Mouse (Mus musculus): ENCODE results near the gene Olfr917. TPM values are rescaled to one million over a fixed set of nuclear protein-coding genes. Genes with fewer than 3 reads are reported as not detected.

Olfr917 gene
- polyA plus RNA-seq (2015; fragmentation: Nextera tagmentation; extraction: Ambion mirVana): not detected in 2 replicates

DNA sequence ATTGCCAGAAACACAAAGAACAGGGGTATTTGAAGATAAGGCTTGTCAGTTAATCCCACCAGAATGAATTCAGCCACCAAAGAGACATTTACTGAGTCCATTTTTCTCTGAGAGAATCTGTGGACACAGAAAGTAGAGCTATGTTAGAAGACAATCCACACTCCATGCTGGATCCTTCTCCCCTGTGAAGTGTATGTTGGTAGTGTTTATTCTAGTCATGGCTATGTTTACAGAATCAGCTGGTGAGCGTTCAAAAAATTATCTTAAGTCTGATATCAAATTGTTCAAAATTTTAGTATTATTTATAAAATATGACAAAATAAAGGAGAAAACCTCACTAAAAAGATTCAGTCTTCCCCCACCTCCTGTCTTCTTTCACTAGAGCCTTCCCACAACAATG is at the start of gene Olfr917:
Olfr917 (minus strand) TSS at position 101 of the 400 bp plus-strand sequence.
- Histone ChIP-seq H3K9ac (replicated peaks) (no peak within 1 kb of the TSS), H3K27me3 (no peaks in the 10 kb centered on the region), H3K36me3 (no peaks in the 10 kb centered on the region), H3K4me1 (no peaks in the 10 kb centered on the region), H3K27ac (replicated peaks) (no peak within 1 kb of the TSS), H3K9me3 (no peaks in the 10 kb centered on the region), H3K4me2 (replicated peaks) (no peak within 1 kb of the TSS), H3K4me3 (no peak within 1 kb of the TSS)
- WGBS: 93% methylated on average over 1 of the region's 1 CpGs
- no peak for ATAC-seq (replicated peaks)

DNA sequence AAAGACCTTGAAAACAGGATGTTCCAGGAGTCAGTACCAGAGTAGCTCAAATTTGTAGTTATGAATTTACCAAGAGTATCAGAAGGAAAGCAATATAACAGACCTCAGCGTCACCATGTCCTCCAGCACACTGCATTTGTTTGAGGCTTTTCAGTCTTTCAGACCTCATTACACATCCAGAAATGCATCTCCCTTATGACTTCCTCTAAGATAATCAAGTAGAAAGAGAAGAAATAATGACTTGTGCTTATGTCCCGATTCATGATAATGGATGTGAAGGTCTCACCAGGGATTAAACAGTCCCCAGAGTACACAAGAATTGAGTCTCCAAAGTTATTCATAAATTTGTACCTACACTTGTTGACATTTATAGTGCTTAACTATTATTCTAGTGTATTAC is 8.9 kb upstream of the Olfr917 start, which contains the start of gene Olfr918:
Olfr918 (minus strand) TSS at position 101 of the 400 bp plus-strand sequence.
- Histone ChIP-seq H3K27ac (replicated peaks) (no peak within 1 kb of the TSS), H3K9ac (replicated peaks) (no peak within 1 kb of the TSS), H3K4me2 (replicated peaks) (no peak within 1 kb of the TSS), H3K27me3 (no peaks in the 10 kb centered on the region), H3K9me3 (no peaks in the 10 kb centered on the region), H3K4me1 (no peaks in the 10 kb centered on the region), H3K36me3 (no peaks in the 10 kb centered on the region), H3K4me3 (no peak within 1 kb of the TSS)
- no peak for ATAC-seq (replicated peaks)
- 83% methylated on average over 2 of the region's 2 CpGs for WGBS

DNA sequence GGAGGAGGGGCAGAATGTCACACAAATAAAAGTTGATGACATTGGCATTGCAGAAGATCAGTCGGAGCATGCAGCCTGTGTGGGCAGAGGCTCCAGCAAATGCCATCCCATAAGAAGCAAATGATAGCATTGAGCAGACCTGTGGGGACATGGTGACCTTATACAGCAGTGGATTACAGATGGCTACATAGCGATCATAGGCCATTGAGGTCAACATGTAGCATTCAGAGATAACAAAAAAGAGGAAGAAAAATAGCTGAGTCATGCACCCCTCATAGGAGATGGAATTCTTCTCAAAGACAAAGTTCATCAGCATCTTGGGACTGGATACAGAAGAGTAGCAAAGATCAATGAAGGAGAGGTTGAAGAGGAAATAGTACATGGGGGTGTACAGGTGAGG is 7.2 kb upstream of the Olfr917 start:
- Histone ChIP-seq H3K4me1 (no peaks in the 10 kb centered on the region), H3K27me3 (no peaks in the 10 kb centered on the region), H3K9me3 (no peaks in the 10 kb centered on the region), H3K4me2 (replicated peaks) (no peak overlapping the region), H3K36me3 (no peaks in the 10 kb centered on the region), H3K9ac (replicated peaks) (no peak overlapping the region), H3K27ac (replicated peaks) (no peak overlapping the region), H3K4me3 (no peak overlapping the region)
- 89% methylated on average over 2 of the region's 2 CpGs for WGBS
- no peak for ATAC-seq (replicated peaks)

DNA sequence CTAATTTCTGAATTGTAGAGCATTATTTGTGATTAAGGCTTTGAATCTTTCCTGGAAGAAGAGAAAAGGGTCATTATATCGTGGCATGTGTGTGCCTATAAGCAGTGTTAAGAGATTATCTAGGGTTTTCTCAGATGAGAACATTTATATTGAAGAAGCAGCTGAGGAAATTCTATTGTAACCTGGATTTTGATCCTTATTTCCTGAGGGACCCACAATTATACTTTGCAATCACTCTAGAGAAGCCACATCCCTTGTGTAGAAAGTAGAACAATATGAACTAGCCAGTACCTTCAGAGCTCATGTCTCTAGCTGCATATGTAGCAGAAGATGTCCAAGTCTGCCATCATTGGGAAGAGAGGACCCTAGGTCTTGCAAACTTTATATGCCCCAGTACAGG is 5.9 kb downstream of the Olfr917 start, which contains the start of gene Olfr916:
Olfr916 (minus strand) TSS at position 101 of the 400 bp plus-strand sequence.
- 62% methylated on average over 1 of the region's 1 CpGs for WGBS
- no peak within 1 kb of the TSS for H3K4me3 ChIP-seq
- no peak for ATAC-seq (replicated peaks)

DNA sequence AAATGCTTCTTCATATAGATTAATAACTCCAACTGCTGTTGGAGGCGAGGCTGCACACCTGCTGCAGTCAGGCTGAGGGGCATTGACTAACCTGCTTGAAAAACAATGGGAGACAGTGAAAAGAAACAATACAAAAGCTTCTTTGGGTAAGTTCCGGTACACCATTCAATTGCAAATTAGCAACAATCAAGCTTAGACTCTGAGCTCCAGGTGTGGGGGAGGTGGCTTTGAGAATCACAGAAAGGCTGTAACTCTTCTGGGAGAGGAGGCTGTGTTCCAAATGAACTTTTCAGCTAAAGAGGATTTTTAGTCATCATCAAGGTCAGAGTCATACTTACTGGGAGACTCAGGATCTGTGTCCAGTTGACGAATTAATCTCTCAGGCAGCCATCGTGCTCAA is 33.2 kb downstream of the Olfr917 start:
- Histone ChIP-seq H3K27me3 (no peaks in the 10 kb centered on the region), H3K4me3 (no peak overlapping the region), H3K27ac (replicated peaks) (no peak overlapping the region), H3K9me3 (no peaks in the 10 kb centered on the region), H3K36me3 (no peaks in the 10 kb centered on the region), H3K4me1 (no peaks in the 10 kb centered on the region), H3K4me2 (replicated peaks) (no peak overlapping the region), H3K9ac (replicated peaks) (no peak overlapping the region)
- 68% methylated on average over 4 of the region's 4 CpGs for WGBS
- no peak for ATAC-seq (replicated peaks)

More for the DNA sequence above, 5.9 kb downstream of the Olfr917 start, which contains the start of gene Olfr916:
- Histone ChIP-seq H3K4me2 (replicated peaks) (no peak within 1 kb of the TSS), H3K4me1 (no peaks in the 10 kb centered on the region), H3K27me3 (no peaks in the 10 kb centered on the region), H3K9ac (replicated peaks) (no peak within 1 kb of the TSS), H3K36me3 (no peaks in the 10 kb centered on the region), H3K9me3 (no peaks in the 10 kb centered on the region), H3K27ac (replicated peaks) (no peak within 1 kb of the TSS)

Other genes starting within 250 kb of the Olfr917 start
- not detected in 2 replicates for gene Olfr901, start 236.4 kb downstream of the Olfr917 start, polyA plus RNA-seq (2015; fragmentation: Nextera tagmentation; extraction: Ambion mirVana)
- gene Olfr902, start 218.2 kb downstream of the Olfr917 start, polyA plus RNA-seq (2015; fragmentation: Nextera tagmentation; extraction: Ambion mirVana): not detected in 2 replicates
- gene Olfr904, start 202.7 kb downstream of the Olfr917 start, polyA plus RNA-seq (2015; fragmentation: Nextera tagmentation; extraction: Ambion mirVana): not detected in 2 replicates
- gene Olfr905, start 194.7 kb downstream of the Olfr917 start, polyA plus RNA-seq (2015; fragmentation: Nextera tagmentation; extraction: Ambion mirVana): not detected in 2 replicates
- not detected in 2 replicates for gene Olfr906, start 178.8 kb downstream of the Olfr917 start, polyA plus RNA-seq (2015; fragmentation: Nextera tagmentation; extraction: Ambion mirVana)
- gene Olfr907, start 170.0 kb downstream of the Olfr917 start, polyA plus RNA-seq (2015; fragmentation: Nextera tagmentation; extraction: Ambion mirVana): not detected in 2 replicates
- gene Olfr911-ps1, start 144.3 kb downstream of the Olfr917 start, polyA plus RNA-seq (2015; fragmentation: Nextera tagmentation; extraction: Ambion mirVana): not detected in 2 replicates
- not detected in 2 replicates for gene Olfr910, start 128.0 kb downstream of the Olfr917 start, polyA plus RNA-seq (2015; fragmentation: Nextera tagmentation; extraction: Ambion mirVana)
- gene Olfr912, start 85.7 kb downstream of the Olfr917 start, polyA plus RNA-seq (2015; fragmentation: Nextera tagmentation; extraction: Ambion mirVana): not detected in 2 replicates
- not detected in 2 replicates for gene Olfr913, start 73.1 kb downstream of the Olfr917 start, polyA plus RNA-seq (2015; fragmentation: Nextera tagmentation; extraction: Ambion mirVana)
- not detected in 2 replicates for gene Olfr914, start 60.7 kb downstream of the Olfr917 start, polyA plus RNA-seq (2015; fragmentation: Nextera tagmentation; extraction: Ambion mirVana)
- gene Olfr916, start 6.0 kb downstream of the Olfr917 start, polyA plus RNA-seq (2015; fragmentation: Nextera tagmentation; extraction: Ambion mirVana): not detected in 2 replicates
- gene Olfr918, start 8.8 kb upstream of the Olfr917 start, polyA plus RNA-seq (2015; fragmentation: Nextera tagmentation; extraction: Ambion mirVana): not detected in 2 replicates
- gene Olfr919, start 37.8 kb upstream of the Olfr917 start, polyA plus RNA-seq (2015; fragmentation: Nextera tagmentation; extraction: Ambion mirVana): not detected in 2 replicates
- gene Vwa5a, start 52.4 kb upstream of the Olfr917 start, polyA plus RNA-seq (2015; fragmentation: Nextera tagmentation; extraction: Ambion mirVana): 5.5 and 5.7 TPM in 2 replicates
- gene Olfr920, start 86.5 kb upstream of the Olfr917 start, polyA plus RNA-seq (2015; fragmentation: Nextera tagmentation; extraction: Ambion mirVana): 0.03 TPM in 1 of 2 replicates, not detected in the other
- not detected in 2 replicates for gene Olfr921, start 107.2 kb upstream of the Olfr917 start, polyA plus RNA-seq (2015; fragmentation: Nextera tagmentation; extraction: Ambion mirVana)
- gene Olfr922, start 148.8 kb upstream of the Olfr917 start, polyA plus RNA-seq (2015; fragmentation: Nextera tagmentation; extraction: Ambion mirVana): not detected in 2 replicates
- gene Olfr923, start 160.7 kb upstream of the Olfr917 start, polyA plus RNA-seq (2015; fragmentation: Nextera tagmentation; extraction: Ambion mirVana): not detected in 2 replicates
- gene Olfr924, start 178.6 kb upstream of the Olfr917 start, polyA plus RNA-seq (2015; fragmentation: Nextera tagmentation; extraction: Ambion mirVana): not detected in 2 replicates
- not detected in 2 replicates for gene Olfr26, start 189.2 kb upstream of the Olfr917 start, polyA plus RNA-seq (2015; fragmentation: Nextera tagmentation; extraction: Ambion mirVana)
- gene Olfr926, start 211.3 kb upstream of the Olfr917 start, polyA plus RNA-seq (2015; fragmentation: Nextera tagmentation; extraction: Ambion mirVana): not detected in 2 replicates

All from forebrain, embryonic 15.5 days (tissue).